Mouse (Mus musculus) E14TG2a.4 (cell line): ENCODE results near the gene Mphosph9.

Source experiments
- CTCF ChIP-seq: conservative IDR thresholded peaks from 2 replicates; pipeline ENCODE4 v1.5.1; 2014; ENCODE audit warnings: low read length
- POU5F1 ChIP-seq: IDR thresholded peaks from 2 replicates; pipeline ENCODE4 v1.6.1; 2014; ENCODE audit warnings: low read length, borderline replicate concordance

- no peak for TF ChIP-seq CTCF
- TF ChIP-seq POU5F1 = no peak
Measured at GRCm38 (mm10) chr5:124310091-124310490, 17.7 kb downstream of the Mphosph9 start.
